Mouse (Mus musculus) bone marrow macrophage, adult 2 months (primary cell): ENCODE measurements around the gene Tsc22d1. TPM values are rescaled to one million over a fixed set of nuclear protein-coding genes. Genes with fewer than 3 reads are reported as not detected.

Experiments used
- H3K27ac ChIP-seq: 2 replicates; pipeline ENCODE4 v1.5.1; 2012; ENCODE audit warnings: low read depth, low read length; ENCODE audit not compliant: insufficient read depth
- H3K4me1 ChIP-seq: 2 replicates; pipeline ENCODE4 v1.6.1; 2012; ENCODE audit warnings: low read length; ENCODE audit not compliant: control insufficient read depth, insufficient read depth
- H3K4me3 ChIP-seq: 2 replicates; pipeline ENCODE4 v1.5.1; 2012; ENCODE audit warnings: mild to moderate bottlenecking, low read length, moderate library complexity; ENCODE audit not compliant: insufficient read depth
- CTCF ChIP-seq: IDR thresholded peaks from 2 replicates; pipeline ENCODE4 v1.5.1; 2012; ENCODE audit warnings: low read depth, mild to moderate bottlenecking, low read length, moderate library complexity
- POLR2A ChIP-seq: IDR thresholded peaks from 2 replicates; pipeline ENCODE4 v1.6.1; 2012; ENCODE audit warnings: mild to moderate bottlenecking, low read depth, low read length, borderline replicate concordance
- polyA plus RNA-seq: library from polyadenylated mRNA; stranded (reverse); fragments of >200 nt; gene quantifications from 2 replicates; pipeline ENCODE4 v1.2.4, GENCODE M21; 2012; ENCODE audit not compliant: missing spikeins, insufficient read depth, insufficient read length

The Tsc22d1 gene
- polyA plus RNA-seq, 1 experiment, result 32.1 TPM

- Histone ChIP-seq H3K4me3 (no peak overlapping the region), H3K27ac (no peak overlapping the region), H3K4me1 (peaks cover 3% of the 10 kb centered on the region; the same call in 1 of the 2 replicates)
- TF ChIP-seq CTCF (no peak), POLR2A (no peak)
Observed at GRCm38 (mm10) chr14:76544136-76544535, 129.4 kb downstream of the Tsc22d1 start.

GRCm38 (mm10) chr14:76555263-76556030 is 140.7 kb downstream of the Tsc22d1 start:
- Histone ChIP-seq H3K4me1 (peaks cover 1% of the 10 kb centered on the region; the same call in 1 of the 2 replicates), H3K4me3 (no peak overlapping the region), H3K27ac (no peak overlapping the region)
- no peak for TF ChIP-seq CTCF
- TF ChIP-seq POLR2A, result no peak

- Histone ChIP-seq H3K27ac (no peak overlapping the region), H3K4me3 (no peak overlapping the region; the same call in 1 of the 2 replicates), H3K4me1 (peaks cover 2% of the 10 kb centered on the region; the same call in 1 of the 2 replicates)
- TF ChIP-seq POLR2A (no peak), CTCF (no peak)
Observed at GRCm38 (mm10) chr14:76556031-76556851, 141.5 kb downstream of the Tsc22d1 start.

GRCm38 (mm10) chr14:76556852-76557208 is 142.1 kb downstream of the Tsc22d1 start, which contains the start of gene Serp2:
Gene Serp2, minus strand, starts transcription at chr14:76556889.
- TF ChIP-seq POLR2A (no peak), CTCF (no peak)
- Histone ChIP-seq H3K27ac (no peak within 1 kb of the TSS), H3K4me1 (peaks cover 2% of the 10 kb centered on the region; the same call in 1 of the 2 replicates), H3K4me3 (no peak within 1 kb of the TSS; the same call in 1 of the 2 replicates)

Other genes starting within 250 kb of the Tsc22d1 start
- gene Serp2, start 141.9 kb downstream of the Tsc22d1 start, polyA plus RNA-seq, result not detected in 2 replicates